Mouse (Mus musculus) embryonic facial prominence, embryonic 11.5 days (tissue): ENCODE measurements around the gene Dcst1. TPM values are rescaled to one million over a fixed set of nuclear protein-coding genes. Genes with fewer than 3 reads are reported as not detected.

Experiments used
- ATAC-seq: fragments of 200-750 bp; cut with Nextera tagmentation; replicated peaks from 2 replicates; pipeline ENCODE4 v1.8.0; 2017; ENCODE audit warnings: low read depth; ENCODE audit not compliant: insufficient number of reproducible peaks, low FRiP score, low TSS enrichment
- DNase-seq: peaks from one replicate; pipeline ENCODE4 v3.0.0-alpha.2; 2015; ENCODE audit warnings: low spot score
- H3K27ac ChIP-seq: fragments of 300-500 bp; sonication (generic); replicated peaks from 2 replicates; pipeline ENCODE4 v1.5.1; 2014; ENCODE audit warnings: mild to moderate bottlenecking, low read depth, low read length, control low read depth
- H3K27me3 ChIP-seq: fragments of 300-500 bp; sonication (generic); 2 replicates; pipeline ENCODE4 v1.6.1; 2014; ENCODE audit warnings: mild to moderate bottlenecking, low read length, moderate library complexity, mixed read lengths; ENCODE audit not compliant: control insufficient read depth, insufficient read depth
- H3K36me3 ChIP-seq: fragments of 300-500 bp; sonication (generic); replicated peaks from 2 replicates; pipeline ENCODE4 v1.6.1; 2014; ENCODE audit warnings: low read depth, mild to moderate bottlenecking, low read length, moderate library complexity, mixed read lengths; ENCODE audit not compliant: control insufficient read depth, insufficient read depth
- H3K4me1 ChIP-seq: fragments of 300-500 bp; sonication (generic); 2 replicates; pipeline ENCODE4 v1.6.1; 2014; ENCODE audit warnings: low read length, mixed read lengths; ENCODE audit not compliant: control insufficient read depth, insufficient read depth
- H3K4me2 ChIP-seq: fragments of 300-500 bp; sonication (generic); 2 replicates; pipeline ENCODE4 v1.6.1; 2014; ENCODE audit warnings: low read depth, mild to moderate bottlenecking, control low read depth, low read length, moderate library complexity
- H3K4me3 ChIP-seq: fragments of 300-500 bp; sonication (generic); 2 replicates; pipeline ENCODE4 v1.5.1; 2014; ENCODE audit warnings: low read depth, low read length, control low read depth
- H3K9ac ChIP-seq: fragments of 300-500 bp; sonication (generic); replicated peaks from 2 replicates; pipeline ENCODE4 v1.6.1; 2014; ENCODE audit warnings: mild to moderate bottlenecking, control low read depth, low read length
- H3K9me3 ChIP-seq: fragments of 300-500 bp; sonication (generic); replicated peaks from 2 replicates; pipeline ENCODE4 v1.6.1; 2016; ENCODE audit warnings: mild to moderate bottlenecking, low read length, inconsistent platforms, mixed read lengths; ENCODE audit not compliant: control insufficient read depth
- WGBS: fragments of 180-500 bp; shearing (Covaris S2); extraction: QIAGEN DNeasy Blood & Tissue Kit; methylation state at CpG from one replicate; pipeline ENCODE4 v1.1.7; 2014; 5-methylcytosine and 5-hydroxymethylcytosine counted together
- polyA plus RNA-seq: library from polyadenylated mRNA; unstranded; fragments of >200 nt; fragmentation: Nextera tagmentation; extraction: Ambion mirVana; gene quantifications from 2 replicates; pipeline ENCODE4 v1.2.1, GENCODE M21; 2014

Gene Dcst1
- polyA plus RNA-seq, 1 experiment from 2014 or later, result not detected

- ATAC-seq (no peak), DNase-seq (no peak)
- peaks cover 2% of the 10 kb centered on the region; the same call in 1 of the 2 replicates for H3K4me1 ChIP-seq
- no peak overlapping the region for H3K4me3 ChIP-seq
- H3K36me3 ChIP-seq, result no peaks in the 10 kb centered on the region
- no peak overlapping the region for H3K27ac ChIP-seq
- WGBS, result 93% methylated on average over 18 of the region's 18 CpGs
- no peaks in the 10 kb centered on the region for H3K9me3 ChIP-seq
- H3K27me3 ChIP-seq, result no peaks in the 10 kb centered on the region
- no peak overlapping the region for H3K4me2 ChIP-seq
- no peak overlapping the region for H3K9ac ChIP-seq
Observed at GRCm38 (mm10) chr3:89380711-89381110, 15.7 kb upstream of the Dcst1 start.

- Histone ChIP-seq H3K4me1 (peaks cover 2% of the 10 kb centered on the region; the same call in 1 of the 2 replicates), H3K36me3 (no peaks in the 10 kb centered on the region), H3K4me2 (no peak overlapping the region), H3K27me3 (no peaks in the 10 kb centered on the region), H3K27ac (no peak overlapping the region), H3K9ac (no peak overlapping the region), H3K9me3 (no peaks in the 10 kb centered on the region), H3K4me3 (no peak overlapping the region)
- WGBS, result 93% methylated on average over 14 of the region's 14 CpGs
- DNase-seq (no peak), ATAC-seq (no peak)
Observed at GRCm38 (mm10) chr3:89380291-89380690, 15.2 kb upstream of the Dcst1 start.

- Histone ChIP-seq H3K36me3 (no peaks in the 10 kb centered on the region), H3K4me1 (peaks cover 2% of the 10 kb centered on the region; the same call in 1 of the 2 replicates), H3K9ac (no peak overlapping the region), H3K9me3 (no peaks in the 10 kb centered on the region), H3K27ac (no peak overlapping the region), H3K27me3 (no peaks in the 10 kb centered on the region), H3K4me3 (no peak overlapping the region), H3K4me2 (no peak overlapping the region)
- ATAC-seq, result no peak
- no peak for DNase-seq
- 86% methylated on average over 31 of the region's 31 CpGs for WGBS
Observed at GRCm38 (mm10) chr3:89379388-89380131, 14.5 kb upstream of the Dcst1 start.

- 1% methylated on average over 25 of the region's 29 CpGs for WGBS
Observed at GRCm38 (mm10) chr3:89378394-89379067, 13.5 kb upstream of the Dcst1 start.

GRCm38 (mm10) chr3:89377831-89378230, 12.8 kb upstream of the Dcst1 start:
- Histone ChIP-seq H3K36me3 (no peaks in the 10 kb centered on the region), H3K4me1 (peaks cover 2% of the 10 kb centered on the region; the same call in 1 of the 2 replicates), H3K27ac (no peak overlapping the region), H3K4me2 (peak overlapping the region; percentile 87; the same call in 1 of the 2 replicates), H3K9ac (no peak overlapping the region), H3K27me3 (no peaks in the 10 kb centered on the region), H3K4me3 (no peak overlapping the region), H3K9me3 (no peaks in the 10 kb centered on the region)
- ATAC-seq (peak; percentile 16), DNase-seq (no peak)
- WGBS, result 75% methylated on average over 4 of the region's 4 CpGs

More at GRCm38 (mm10) chr3:89378394-89379067, 13.5 kb upstream of the Dcst1 start:
- no peaks in the 10 kb centered on the region for H3K36me3 ChIP-seq
- peaks cover 2% of the 10 kb centered on the region; the same call in 1 of the 2 replicates for H3K4me1 ChIP-seq
- no peaks in the 10 kb centered on the region for H3K27me3 ChIP-seq
- H3K4me2 ChIP-seq, result peak overlapping the region; percentile 87
- H3K4me3 ChIP-seq, result peak overlapping the region; percentile 53
- H3K9ac ChIP-seq, result peak overlapping the region; percentile 70
- H3K27ac ChIP-seq, result 0 out of 2 replicates have a peak overlapping the region, but pooled peaks have one; percentile 0
- ATAC-seq, result peak; percentile 86
- H3K9me3 ChIP-seq, result no peaks in the 10 kb centered on the region
- DNase-seq, result peak; percentile 89

- Histone ChIP-seq H3K27me3 (no peaks in the 10 kb centered on the region), H3K36me3 (no peaks in the 10 kb centered on the region), H3K4me3 (no peak overlapping the region), H3K4me2 (no peak overlapping the region), H3K4me1 (peaks cover under 1% of the 10 kb centered on the region; the same call in 1 of the 2 replicates), H3K9ac (no peak overlapping the region), H3K27ac (no peak overlapping the region), H3K9me3 (no peaks in the 10 kb centered on the region)
- 46% methylated on average over 5 of the region's 5 CpGs for WGBS
- no peak for ATAC-seq
- no peak for DNase-seq
Observed at GRCm38 (mm10) chr3:89373581-89374231, 8.7 kb upstream of the Dcst1 start.

GRCm38 (mm10) chr3:89367338-89367737, 2.3 kb upstream of the Dcst1 start:
- H3K4me1 ChIP-seq, result no peaks in the 10 kb centered on the region
- WGBS, result 57% methylated on average over 11 of the region's 11 CpGs
- H3K9ac ChIP-seq, result no peak overlapping the region
- H3K36me3 ChIP-seq, result no peaks in the 10 kb centered on the region
- H3K9me3 ChIP-seq, result no peaks in the 10 kb centered on the region
- H3K4me2 ChIP-seq, result no peak overlapping the region
- H3K27ac ChIP-seq, result no peak overlapping the region
- DNase-seq (no peak), ATAC-seq (no peak)
- H3K4me3 ChIP-seq, result no peak overlapping the region
- no peaks in the 10 kb centered on the region for H3K27me3 ChIP-seq
